Mouse (Mus musculus) C2C12 (cell line): ENCODE results near the gene Bcas3.

Experiments used
- CEBPB ChIP-seq: IDR thresholded peaks from one replicate; pipeline ENCODE4 v1.6.1; 2011; ENCODE audit warnings: low read depth, mild to moderate bottlenecking, control low read depth, moderate library complexity
- CTCF ChIP-seq: IDR thresholded peaks from one replicate; pipeline ENCODE4 v1.5.1; 2011; ENCODE audit not compliant: control insufficient read depth, insufficient read depth, insufficient read length
- FOSL1 ChIP-seq: IDR thresholded peaks from one replicate; pipeline ENCODE4 v1.8.0; 2011; ENCODE audit warnings: mild to moderate bottlenecking, low read length; ENCODE audit not compliant: poor library complexity, insufficient read depth, severe bottlenecking
- MAX ChIP-seq: IDR thresholded peaks from one replicate; pipeline ENCODE4 v1.6.1; 2011; ENCODE audit warnings: mild to moderate bottlenecking, control low read depth
- MYOD1 ChIP-seq: IDR thresholded peaks from one replicate; pipeline ENCODE4 v1.6.1; 2011; ENCODE audit warnings: low read depth; ENCODE audit not compliant: control insufficient read depth, insufficient read length
- MYOG ChIP-seq: IDR thresholded peaks from one replicate; pipeline ENCODE4 v1.6.1; 2011; ENCODE audit not compliant: control insufficient read depth, insufficient read length; ENCODE audit errors: extremely low read depth
- USF1 ChIP-seq: IDR thresholded peaks from one replicate; pipeline ENCODE4 v1.6.1; 2011; ENCODE audit warnings: low read depth, mild to moderate bottlenecking, control low read depth, moderate library complexity

GRCm38 (mm10) chr11:85393990-85394389 is 41.0 kb downstream of the Bcas3 start:
- TF ChIP-seq CTCF (no peak), CEBPB (no peak), MAX (no peak), MYOG (no peak), MYOD1 (no peak), USF1 (no peak), FOSL1 (no peak)
